Mouse (Mus musculus) kidney, adult 11 months (tissue): ENCODE measurements around the gene Drc1.

Experiments used
- DNase-seq: peaks from one replicate; pipeline ENCODE4 v3.0.0; 2022

The Drc1 gene

GRCm38 (mm10) chr5:30281291-30281732, at the start of gene Drc1:
Gene Drc1, plus strand, starts transcription at chr5:30281388.
- no peak for DNase-seq

- DNase-seq: no peak
Observed at GRCm38 (mm10) chr5:30231891-30232270, 49.3 kb upstream of the Drc1 start.

- DNase-seq: peak; percentile 99
Observed at GRCm38 (mm10) chr5:30232271-30232971, 48.8 kb upstream of the Drc1 start, which contains the start of gene Selenoi. Gene Selenoi, plus strand, starts transcription at chr5:30232581.

- no peak for DNase-seq
Observed at GRCm38 (mm10) chr5:30233042-30233441, 48.1 kb upstream of the Drc1 start.

- no peak for DNase-seq
Observed at GRCm38 (mm10) chr5:30233979-30234378, 47.2 kb upstream of the Drc1 start.

GRCm38 (mm10) chr5:30235641-30236126, 45.5 kb upstream of the Drc1 start:
- DNase-seq: no peak

- no peak for DNase-seq
Observed at GRCm38 (mm10) chr5:30238533-30238932, 42.7 kb upstream of the Drc1 start.

- DNase-seq: no peak
Observed at GRCm38 (mm10) chr5:30240552-30240951, 40.6 kb upstream of the Drc1 start.

- DNase-seq: no peak
Observed at GRCm38 (mm10) chr5:30242410-30242809, 38.8 kb upstream of the Drc1 start.

- no peak for DNase-seq
Observed at GRCm38 (mm10) chr5:30243741-30244140, 37.4 kb upstream of the Drc1 start.

GRCm38 (mm10) chr5:30245861-30246416, 35.2 kb upstream of the Drc1 start:
- DNase-seq: no peak

GRCm38 (mm10) chr5:30247666-30248065, 33.5 kb upstream of the Drc1 start:
- no peak for DNase-seq

GRCm38 (mm10) chr5:30255567-30256354, 25.4 kb upstream of the Drc1 start:
- no peak for DNase-seq

GRCm38 (mm10) chr5:30258776-30259175, 22.4 kb upstream of the Drc1 start:
- no peak for DNase-seq

- no peak for DNase-seq
Observed at GRCm38 (mm10) chr5:30270571-30271190, 10.5 kb upstream of the Drc1 start.

- peak; percentile 7 for DNase-seq
Observed at GRCm38 (mm10) chr5:30271599-30272281, 9.4 kb upstream of the Drc1 start.

- no peak for DNase-seq
Observed at GRCm38 (mm10) chr5:30276361-30276760, 4.8 kb upstream of the Drc1 start.

- no peak for DNase-seq
Observed at GRCm38 (mm10) chr5:30278952-30279351, 2.2 kb upstream of the Drc1 start.

- no peak for DNase-seq
Observed at GRCm38 (mm10) chr5:30279446-30279845, 1.7 kb upstream of the Drc1 start.

GRCm38 (mm10) chr5:30280864-30281263, 324 bp upstream of the Drc1 start:
- no peak for DNase-seq

- no peak for DNase-seq
Observed at GRCm38 (mm10) chr5:30285944-30286799, 5.0 kb downstream of the Drc1 start.
